Mouse (Mus musculus): ENCODE data around the gene S100a16. TPM values are rescaled to one million over a fixed set of nuclear protein-coding genes. Genes with fewer than 3 reads are reported as not detected.

Gene S100a16
- polyA plus RNA-seq (2014; fragmentation: Nextera tagmentation; extraction: Ambion mirVana) = 28.8 and 30.8 TPM in 2 replicates

DNA sequence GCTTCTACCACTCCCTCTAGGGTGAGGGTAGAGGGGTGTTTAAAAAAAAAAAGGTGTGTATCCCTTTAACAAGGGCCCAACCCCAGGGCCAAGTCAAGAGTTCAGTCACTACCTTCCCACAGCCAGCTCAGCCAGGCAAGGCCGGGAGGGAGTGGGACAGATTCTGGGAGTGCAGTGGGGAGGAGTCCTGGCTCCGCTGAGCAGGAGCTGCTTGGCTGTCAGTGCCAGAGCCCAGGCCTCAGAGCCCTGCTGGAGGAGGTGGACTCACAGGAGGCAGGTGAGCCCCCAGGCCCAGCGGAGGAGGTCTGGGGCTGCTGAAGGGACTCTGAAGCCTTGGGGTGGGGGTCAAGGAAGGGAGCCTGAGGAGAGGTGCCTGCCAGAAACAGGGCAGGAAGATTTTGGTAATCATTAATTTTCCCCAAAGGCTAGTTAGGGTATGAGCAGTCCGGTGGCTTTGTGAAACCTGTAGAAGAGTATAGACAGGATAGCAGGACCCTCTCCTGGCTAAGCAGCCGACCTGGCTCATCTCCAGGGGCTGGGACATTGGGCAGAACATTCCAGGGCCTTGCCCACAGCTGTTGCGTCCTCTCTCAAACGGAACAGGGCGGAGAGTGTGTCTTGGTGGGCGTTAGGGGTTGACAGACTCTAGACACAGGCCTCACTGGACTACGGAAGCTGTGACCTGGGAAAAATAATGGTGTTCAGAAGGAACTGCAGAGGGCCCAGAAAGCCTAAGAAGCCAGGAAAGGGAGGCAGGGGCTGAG, at the start of gene S100a16:
Gene S100a16, plus strand, starts transcription at position 114 of the 764 bp plus-strand sequence.
- Histone ChIP-seq H3K27me3 (ENCODE audit: control insufficient read depth, insufficient read depth, low read length) (no peaks in the 10 kb centered on the region), H3K36me3 (ENCODE audit: control insufficient read depth, insufficient read depth, low read length) (no peaks in the 10 kb centered on the region), H3K4me3 (ENCODE audit: low read depth, low read length) (no peak within 1 kb of the TSS), H3K9me3 (ENCODE audit: control insufficient read depth, low read length) (no peaks in the 10 kb centered on the region), H3K27ac (ENCODE audit: low read depth, low read length) (no peak within 1 kb of the TSS), H3K4me2 (ENCODE audit: low read depth, low read length, severe bottlenecking) (no peak within 1 kb of the TSS), H3K4me1 (replicated peaks; ENCODE audit: control insufficient read depth, insufficient read depth, low read length) (peaks cover 2% of the 10 kb centered on the region; the same call in 1 of the 2 replicates), H3K9ac (ENCODE audit: low read length) (no peak within 1 kb of the TSS)
- ATAC-seq (replicated peaks; ENCODE audit: low FRiP score) = no peak
- WGBS = 55% methylated on average over 10 of the region's 10 CpGs
- no peak for DNase-seq (ENCODE audit: low spot score)

DNA sequence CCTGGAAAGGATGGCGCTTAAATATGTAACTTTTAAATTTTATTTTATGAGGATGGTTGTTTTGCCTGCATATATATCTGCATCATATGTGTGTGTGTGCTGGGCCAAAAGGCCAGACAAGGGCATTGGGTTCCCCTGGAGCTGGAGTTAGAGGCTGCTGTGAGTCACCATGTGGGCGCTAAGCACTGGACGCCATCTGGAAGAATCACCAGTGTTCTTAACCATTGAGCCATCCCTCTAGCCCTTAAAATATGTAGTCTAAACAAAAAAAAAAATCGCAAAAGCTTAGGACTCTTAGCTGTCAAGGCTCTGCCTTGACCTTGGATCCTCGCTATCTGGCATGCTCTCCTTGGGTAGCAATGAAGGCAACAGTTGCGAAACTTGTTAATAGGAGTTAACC, 48.5 kb upstream of the S100a16 start:
- Histone ChIP-seq H3K4me3 (ENCODE audit: low read depth, low read length) (no peak overlapping the region), H3K9me3 (ENCODE audit: control insufficient read depth, low read length) (no peaks in the 10 kb centered on the region), H3K4me2 (ENCODE audit: low read depth, low read length, severe bottlenecking) (no peak overlapping the region), H3K27me3 (ENCODE audit: control insufficient read depth, insufficient read depth, low read length) (no peaks in the 10 kb centered on the region), H3K27ac (ENCODE audit: low read depth, low read length) (no peak overlapping the region), H3K4me1 (replicated peaks; ENCODE audit: control insufficient read depth, insufficient read depth, low read length) (0 out of 2 replicates have a peak, but pooled peaks cover 5% of the 10 kb centered on the region), H3K9ac (ENCODE audit: low read length) (no peak overlapping the region), H3K36me3 (ENCODE audit: control insufficient read depth, insufficient read depth, low read length) (peaks cover 21% of the 10 kb centered on the region)
- ATAC-seq (replicated peaks; ENCODE audit: low FRiP score) = no peak
- DNase-seq (ENCODE audit: low spot score) = no peak
- WGBS = 90% methylated on average over 6 of the region's 6 CpGs

DNA sequence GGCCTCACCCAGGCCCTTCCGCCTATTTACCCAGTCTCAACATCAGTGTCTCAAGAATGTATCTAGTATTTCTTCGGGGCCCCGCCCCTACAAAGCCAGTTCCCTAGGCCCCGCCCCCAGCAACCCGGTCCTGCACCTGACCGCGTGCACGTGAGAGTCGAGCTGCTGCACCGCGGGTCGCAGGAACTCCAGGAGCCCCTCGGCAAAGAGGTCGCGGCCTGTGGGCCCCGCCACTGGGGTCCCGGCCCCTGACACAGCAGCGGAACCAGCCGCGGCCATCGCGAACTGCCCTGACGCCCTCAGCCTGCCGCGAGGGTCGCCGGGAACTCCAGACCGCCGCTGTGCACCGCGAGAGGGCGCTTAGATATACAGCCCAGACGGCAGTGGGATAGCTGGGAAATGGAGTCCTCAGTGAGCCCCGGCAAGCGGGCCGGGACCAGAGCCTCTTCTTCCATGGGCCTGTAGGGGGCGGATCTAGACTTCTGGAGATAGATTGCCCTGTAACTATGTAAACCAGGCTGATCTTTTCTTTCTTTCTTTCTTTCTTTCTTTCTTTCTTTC, 46.3 kb upstream of the S100a16 start, which contains the start of gene Snapin:
Gene Snapin, minus strand, starts transcription at position 338 of the 561 bp plus-strand sequence.
- Histone ChIP-seq H3K4me1 (replicated peaks; ENCODE audit: control insufficient read depth, insufficient read depth, low read length) (0 out of 2 replicates have a peak, but pooled peaks cover 5% of the 10 kb centered on the region), H3K9ac (ENCODE audit: low read length) (peak within 1 kb of the TSS; percentile 77), H3K9me3 (ENCODE audit: control insufficient read depth, low read length) (no peaks in the 10 kb centered on the region), H3K27ac (ENCODE audit: low read depth, low read length) (no peak within 1 kb of the TSS), H3K27me3 (ENCODE audit: control insufficient read depth, insufficient read depth, low read length) (no peaks in the 10 kb centered on the region), H3K36me3 (ENCODE audit: control insufficient read depth, insufficient read depth, low read length) (peaks cover 11% of the 10 kb centered on the region), H3K4me3 (ENCODE audit: low read depth, low read length) (peak within 1 kb of the TSS; percentile 75), H3K4me2 (ENCODE audit: low read depth, low read length, severe bottlenecking) (peak within 1 kb of the TSS; percentile 57)
- WGBS = under 1% methylated on average over 37 of the region's 37 CpGs
- peak; percentile 97 for DNase-seq (ENCODE audit: low spot score)
- peak; percentile 98 for ATAC-seq (replicated peaks; ENCODE audit: low FRiP score)

DNA sequence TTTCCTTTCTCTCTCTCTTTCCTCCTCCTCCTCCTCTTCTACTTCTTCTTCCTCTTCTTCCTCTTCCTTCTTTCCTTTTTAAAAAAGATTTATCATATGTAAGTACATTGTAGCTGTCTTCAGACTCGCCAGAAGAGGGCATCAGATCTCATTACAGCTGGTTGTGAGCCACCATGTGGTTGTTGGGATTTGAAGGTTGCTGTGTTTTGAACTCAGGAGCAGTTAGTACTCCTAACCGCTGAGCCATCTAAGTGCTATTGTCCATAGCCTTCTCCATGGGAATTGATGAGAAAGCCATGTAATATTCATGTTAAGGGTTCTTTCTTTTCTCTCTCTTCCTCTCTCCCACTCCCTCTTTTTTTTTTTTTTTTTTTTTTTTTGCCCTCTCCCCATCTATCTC, 45.7 kb upstream of the S100a16 start:
- DNase-seq (ENCODE audit: low spot score) = no peak
- Histone ChIP-seq H3K27me3 (ENCODE audit: control insufficient read depth, insufficient read depth, low read length) (no peaks in the 10 kb centered on the region), H3K9ac (ENCODE audit: low read length) (no peak overlapping the region), H3K4me1 (replicated peaks; ENCODE audit: control insufficient read depth, insufficient read depth, low read length) (0 out of 2 replicates have a peak, but pooled peaks cover 5% of the 10 kb centered on the region), H3K27ac (ENCODE audit: low read depth, low read length) (no peak overlapping the region), H3K4me2 (ENCODE audit: low read depth, low read length, severe bottlenecking) (no peak overlapping the region), H3K9me3 (ENCODE audit: control insufficient read depth, low read length) (no peaks in the 10 kb centered on the region), H3K4me3 (ENCODE audit: low read depth, low read length) (no peak overlapping the region), H3K36me3 (ENCODE audit: control insufficient read depth, insufficient read depth, low read length) (peaks cover 8% of the 10 kb centered on the region)
- ATAC-seq (replicated peaks; ENCODE audit: low FRiP score) = no peak
- 35% methylated on average over 2 of the region's 2 CpGs for WGBS

DNA sequence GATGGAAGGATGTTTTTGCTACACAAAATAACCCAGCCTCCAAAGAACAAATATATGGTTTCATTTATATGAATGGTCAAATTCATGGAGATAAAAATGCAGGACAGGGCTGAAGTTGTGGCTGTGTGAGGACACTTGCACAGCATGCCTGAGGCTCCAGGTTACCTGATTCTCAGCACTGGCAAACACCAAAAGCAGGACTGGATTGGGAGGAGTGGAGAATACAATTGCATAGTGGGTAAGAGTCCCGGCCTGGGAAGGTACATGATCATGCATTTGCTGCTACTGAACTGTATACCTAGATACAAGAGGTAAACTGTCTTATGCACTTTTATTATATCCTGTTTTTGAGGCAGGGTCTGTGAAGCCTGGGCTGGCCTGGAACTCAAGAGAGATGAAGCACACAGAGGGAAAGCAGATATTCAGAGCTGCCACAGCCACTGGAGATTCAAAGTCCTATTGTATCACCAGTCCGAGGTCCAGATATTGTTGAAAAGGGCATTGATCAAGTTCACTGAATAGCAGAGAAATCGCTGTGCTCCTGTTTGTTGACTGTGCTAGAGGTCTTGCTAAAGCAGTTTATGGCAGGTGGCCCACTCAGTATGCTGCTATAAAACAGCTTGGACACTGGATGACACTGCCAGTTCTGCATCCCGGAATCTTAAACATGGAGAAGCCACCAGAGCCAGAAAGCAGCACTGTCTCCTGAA, 43.1 kb upstream of the S100a16 start:
- Histone ChIP-seq H3K4me1 (replicated peaks; ENCODE audit: control insufficient read depth, insufficient read depth, low read length) (0 out of 2 replicates have a peak, but pooled peaks cover 5% of the 10 kb centered on the region), H3K9ac (ENCODE audit: low read length) (no peak overlapping the region), H3K27ac (ENCODE audit: low read depth, low read length) (no peak overlapping the region), H3K9me3 (ENCODE audit: control insufficient read depth, low read length) (no peaks in the 10 kb centered on the region), H3K4me2 (ENCODE audit: low read depth, low read length, severe bottlenecking) (no peak overlapping the region), H3K36me3 (ENCODE audit: control insufficient read depth, insufficient read depth, low read length) (peaks cover 8% of the 10 kb centered on the region; the same call in 1 of the 2 replicates), H3K27me3 (ENCODE audit: control insufficient read depth, insufficient read depth, low read length) (no peaks in the 10 kb centered on the region), H3K4me3 (ENCODE audit: low read depth, low read length) (no peak overlapping the region)
- no peak for ATAC-seq (replicated peaks; ENCODE audit: low FRiP score)
- WGBS = 52% methylated on average over 4 of the region's 4 CpGs
- no peak for DNase-seq (ENCODE audit: low spot score)

DNA sequence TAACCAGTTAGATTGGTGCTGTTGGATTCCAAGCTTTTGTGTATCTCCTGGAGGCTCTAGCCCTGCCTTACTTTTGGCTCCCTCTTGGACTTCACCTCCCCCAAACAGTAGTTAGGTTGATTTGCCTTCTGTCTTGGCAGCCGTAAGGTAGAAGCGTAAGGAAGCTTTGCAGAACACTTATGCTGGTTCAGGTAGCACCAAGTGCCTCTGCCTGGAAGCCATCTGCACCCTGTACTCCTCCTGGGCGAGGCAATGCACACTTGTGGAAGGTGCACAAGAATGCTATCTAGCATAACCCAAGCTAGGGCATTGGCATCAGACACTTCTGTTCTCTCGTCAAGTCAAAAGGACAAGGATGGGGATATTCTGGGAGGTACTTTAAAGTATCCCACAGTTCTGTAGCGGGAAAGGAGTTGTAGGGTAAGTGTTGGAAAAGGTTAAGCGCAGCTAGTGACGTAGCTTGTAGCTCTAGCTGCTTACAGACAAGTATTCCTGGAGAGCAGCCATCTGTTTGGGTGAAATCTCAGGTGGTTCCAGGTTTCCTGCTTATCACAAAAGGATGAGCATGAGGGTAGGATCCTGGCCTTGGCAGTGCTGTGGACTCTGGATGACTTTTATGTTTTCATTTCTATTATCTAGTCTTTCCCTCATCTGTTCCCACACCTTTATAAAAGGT, 41.1 kb upstream of the S100a16 start:
- H3K4me3 ChIP-seq (ENCODE audit: low read depth, low read length) = no peak overlapping the region
- H3K4me1 ChIP-seq (replicated peaks; ENCODE audit: control insufficient read depth, insufficient read depth, low read length) = no peaks in the 10 kb centered on the region
- no peaks in the 10 kb centered on the region for H3K27me3 ChIP-seq (ENCODE audit: control insufficient read depth, insufficient read depth, low read length)
- WGBS = 92% methylated on average over 7 of the region's 7 CpGs
- H3K4me2 ChIP-seq (ENCODE audit: low read depth, low read length, severe bottlenecking) = no peak overlapping the region
- H3K9ac ChIP-seq (ENCODE audit: low read length) = no peak overlapping the region
- DNase-seq (ENCODE audit: low spot score) = no peak
- no peak for ATAC-seq (replicated peaks; ENCODE audit: low FRiP score)
- H3K9me3 ChIP-seq (ENCODE audit: control insufficient read depth, low read length) = no peaks in the 10 kb centered on the region
- H3K27ac ChIP-seq (ENCODE audit: low read depth, low read length) = no peak overlapping the region
- peaks cover 8% of the 10 kb centered on the region; the same call in 1 of the 2 replicates for H3K36me3 ChIP-seq (ENCODE audit: control insufficient read depth, insufficient read depth, low read length)

DNA sequence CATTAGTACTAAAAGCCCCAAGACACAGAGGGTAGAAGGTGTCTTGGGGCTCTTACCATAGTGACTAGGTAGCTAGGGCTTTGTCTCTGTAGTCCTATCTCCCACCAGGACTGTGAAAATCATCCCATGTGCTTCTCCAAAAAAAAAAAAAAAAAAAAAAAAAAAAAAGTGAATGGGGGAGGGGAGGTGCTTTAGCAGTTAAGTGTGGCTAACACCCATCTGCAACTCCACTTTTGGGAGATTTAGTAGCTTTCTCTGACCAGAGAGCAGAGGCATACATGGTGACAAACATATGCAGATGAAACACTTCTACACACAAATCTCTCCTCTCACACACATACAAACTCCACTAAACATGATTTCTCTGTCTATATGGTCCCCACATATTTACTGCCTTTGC, 39.5 kb upstream of the S100a16 start:
- H3K36me3 ChIP-seq (ENCODE audit: control insufficient read depth, insufficient read depth, low read length) = peaks cover 15% of the 10 kb centered on the region
- no peak overlapping the region for H3K27ac ChIP-seq (ENCODE audit: low read depth, low read length)
- no peak overlapping the region for H3K4me3 ChIP-seq (ENCODE audit: low read depth, low read length)
- H3K9ac ChIP-seq (ENCODE audit: low read length) = no peak overlapping the region
- H3K9me3 ChIP-seq (ENCODE audit: control insufficient read depth, low read length) = no peaks in the 10 kb centered on the region
- no peaks in the 10 kb centered on the region for H3K4me1 ChIP-seq (replicated peaks; ENCODE audit: control insufficient read depth, insufficient read depth, low read length)
- ATAC-seq (replicated peaks; ENCODE audit: low FRiP score) (no peak), DNase-seq (ENCODE audit: low spot score) (no peak)
- H3K4me2 ChIP-seq (ENCODE audit: low read depth, low read length, severe bottlenecking) = no peak overlapping the region
- H3K27me3 ChIP-seq (ENCODE audit: control insufficient read depth, insufficient read depth, low read length) = no peaks in the 10 kb centered on the region

DNA sequence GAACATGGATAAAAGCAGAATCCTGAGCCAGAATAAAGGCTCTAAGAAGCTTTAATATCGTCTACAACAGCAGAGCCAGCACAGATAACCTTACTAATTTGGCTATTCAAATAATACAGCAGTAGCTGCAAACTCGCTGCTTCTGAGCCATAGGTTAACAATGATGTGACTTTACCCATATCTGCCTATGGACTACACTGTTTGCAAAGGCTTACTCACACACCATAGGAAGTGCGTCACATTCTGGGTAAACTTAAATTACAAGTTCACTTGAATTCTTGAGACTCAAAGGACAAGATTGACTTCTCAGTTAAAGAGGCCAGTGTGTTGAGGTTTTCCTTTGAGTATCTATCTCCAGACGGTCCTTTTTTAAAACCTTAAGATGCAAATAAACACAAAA, 33.6 kb upstream of the S100a16 start:
- no peak overlapping the region for H3K9ac ChIP-seq (ENCODE audit: low read length)
- no peaks in the 10 kb centered on the region for H3K9me3 ChIP-seq (ENCODE audit: control insufficient read depth, low read length)
- no peak overlapping the region for H3K4me3 ChIP-seq (ENCODE audit: low read depth, low read length)
- H3K4me1 ChIP-seq (replicated peaks; ENCODE audit: control insufficient read depth, insufficient read depth, low read length) = peaks cover 7% of the 10 kb centered on the region; the same call in 1 of the 2 replicates
- DNase-seq (ENCODE audit: low spot score) (no peak), ATAC-seq (replicated peaks; ENCODE audit: low FRiP score) (no peak)
- no peak overlapping the region for H3K27ac ChIP-seq (ENCODE audit: low read depth, low read length)
- H3K4me2 ChIP-seq (ENCODE audit: low read depth, low read length, severe bottlenecking) = no peak overlapping the region
- peaks cover 16% of the 10 kb centered on the region for H3K36me3 ChIP-seq (ENCODE audit: control insufficient read depth, insufficient read depth, low read length)
- H3K27me3 ChIP-seq (ENCODE audit: control insufficient read depth, insufficient read depth, low read length) = no peaks in the 10 kb centered on the region
- WGBS = 76% methylated on average over 4 of the region's 4 CpGs
